Mouse (Mus musculus): ENCODE data around the gene Ugt1a7c.

Ugt1a7c gene

GRCm38 (mm10) chr1:88186325-88186935, 91.6 kb downstream of the Ugt1a7c start:
- in situ Hi-C loops (cut with MboI; ENCODE audit: low sequenced_read_pairs), result no loop called here

GRCm38 (mm10) chr1:88192136-88192535, 97.3 kb downstream of the Ugt1a7c start:
- in situ Hi-C loops (cut with MboI; ENCODE audit: low sequenced_read_pairs), result no loop called here

- in situ Hi-C loops (cut with MboI; ENCODE audit: low sequenced_read_pairs), result no loop called here
Observed at GRCm38 (mm10) chr1:88195687-88196086, 100.8 kb downstream of the Ugt1a7c start.

- in situ Hi-C loops (cut with MboI; ENCODE audit: low sequenced_read_pairs), result no loop called here
Observed at GRCm38 (mm10) chr1:88197443-88197842, 102.6 kb downstream of the Ugt1a7c start.

- in situ Hi-C loops (cut with MboI; ENCODE audit: low sequenced_read_pairs), result no loop called here
Observed at GRCm38 (mm10) chr1:88199996-88200395, 105.1 kb downstream of the Ugt1a7c start.

GRCm38 (mm10) chr1:88200456-88200855, 105.6 kb downstream of the Ugt1a7c start, which contains the start of gene Ugt1a2:
Gene Ugt1a2 (plus strand): TSS chr1:88200601.
- in situ Hi-C loops (cut with MboI; ENCODE audit: low sequenced_read_pairs), result no loop called here

- in situ Hi-C loops (cut with MboI; ENCODE audit: low sequenced_read_pairs), result no loop called here
Observed at GRCm38 (mm10) chr1:88205294-88205922, 110.5 kb downstream of the Ugt1a7c start, which contains the start of gene Dnajb3. Gene Dnajb3 (minus strand): TSS chr1:88205782.

- in situ Hi-C loops (cut with MboI; ENCODE audit: low sequenced_read_pairs), result no loop called here
Observed at GRCm38 (mm10) chr1:88206843-88207479, 112.1 kb downstream of the Ugt1a7c start.

GRCm38 (mm10) chr1:88211812-88212211, 117.0 kb downstream of the Ugt1a7c start, which contains the start of gene Ugt1a1:
Gene Ugt1a1 (plus strand): TSS chr1:88211959.
- in situ Hi-C loops (cut with MboI; ENCODE audit: low sequenced_read_pairs), result no loop called here

- in situ Hi-C loops (cut with MboI; ENCODE audit: low sequenced_read_pairs), result no loop called here
Observed at GRCm38 (mm10) chr1:88212341-88213045, 117.6 kb downstream of the Ugt1a7c start.

- in situ Hi-C loops (cut with MboI; ENCODE audit: low sequenced_read_pairs), result no loop called here
Observed at GRCm38 (mm10) chr1:88213061-88213460, 118.2 kb downstream of the Ugt1a7c start.

GRCm38 (mm10) chr1:88213766-88214461, 119.1 kb downstream of the Ugt1a7c start:
- in situ Hi-C loops (cut with MboI; ENCODE audit: low sequenced_read_pairs), result no loop called here

- in situ Hi-C loops (cut with MboI; ENCODE audit: low sequenced_read_pairs), result no loop called here
Observed at GRCm38 (mm10) chr1:88214462-88214952, 119.6 kb downstream of the Ugt1a7c start.

- in situ Hi-C loops (cut with MboI; ENCODE audit: low sequenced_read_pairs), result no loop called here
Observed at GRCm38 (mm10) chr1:88215466-88216380, 120.9 kb downstream of the Ugt1a7c start.

GRCm38 (mm10) chr1:88216551-88216950, 121.7 kb downstream of the Ugt1a7c start:
- in situ Hi-C loops (cut with MboI; ENCODE audit: low sequenced_read_pairs), result no loop called here

- in situ Hi-C loops (cut with MboI; ENCODE audit: low sequenced_read_pairs), result no loop called here
Observed at GRCm38 (mm10) chr1:88217144-88217543, 122.3 kb downstream of the Ugt1a7c start.

- in situ Hi-C loops (cut with MboI; ENCODE audit: low sequenced_read_pairs), result no loop called here
Observed at GRCm38 (mm10) chr1:88217576-88217975, 122.7 kb downstream of the Ugt1a7c start.

GRCm38 (mm10) chr1:88218051-88218450, 123.2 kb downstream of the Ugt1a7c start:
- in situ Hi-C loops (cut with MboI; ENCODE audit: low sequenced_read_pairs), result no loop called here

GRCm38 (mm10) chr1:88218591-88218990, 123.7 kb downstream of the Ugt1a7c start:
- in situ Hi-C loops (cut with MboI; ENCODE audit: low sequenced_read_pairs), result no loop called here
